In the genomic region with DNA sequence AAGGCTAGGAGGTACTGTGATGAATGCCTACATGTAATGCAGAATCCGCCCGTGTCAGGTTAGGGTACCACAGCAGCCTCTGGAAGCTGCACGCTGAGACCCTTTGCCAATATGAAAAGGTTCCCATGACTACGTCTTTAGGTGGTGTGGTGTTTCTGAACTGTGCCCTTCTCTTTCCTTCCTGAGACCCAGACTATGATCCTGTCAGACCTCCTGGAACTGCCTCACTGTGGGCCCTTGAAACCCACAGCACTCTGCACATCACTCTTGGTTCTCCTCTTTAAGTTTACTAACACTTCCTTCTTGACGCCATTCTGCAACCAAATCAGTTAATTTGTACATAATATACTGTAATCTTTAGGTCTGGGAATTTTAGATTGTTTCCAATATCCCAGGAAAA, we compare ENCODE assay signal across 25 mouse cellular contexts. TPM values are rescaled to one million over a fixed set of nuclear protein-coding genes. Genes with fewer than 3 reads are reported as not detected.
"Had no signal": no experiment of that assay in that cellular context is flagged by ENCODE, and none has a peak within 500 bp of the region (broad histone marks: within the 10 kb centered on the region; RNA-seq: fewer than 3 reads in every experiment).

No protein-coding gene starts in this region.

- H3K9ac ChIP-seq: liver, embryonic 13.5 days; midbrain, embryonic 15.5 days; neural tube, embryonic 12.5 days; neural tube, embryonic 15.5 days had no signal

- H3K27me3 ChIP-seq: liver, embryonic 13.5 days; midbrain, embryonic 15.5 days; neural tube, embryonic 12.5 days; neural tube, embryonic 15.5 days had no signal

- H3K27ac ChIP-seq: kidney, postnatal 0 days; left cerebral cortex, adult 2 months; liver, embryonic 13.5 days; midbrain, embryonic 10.5 days; midbrain, embryonic 15.5 days; neural tube, embryonic 12.5 days; neural tube, embryonic 15.5 days; stomach, postnatal 0 days had no signal

- H3K4me1 ChIP-seq: liver, embryonic 13.5 days; midbrain, embryonic 15.5 days; neural tube, embryonic 12.5 days; neural tube, embryonic 15.5 days had no signal

- H3K4me2 ChIP-seq: liver, embryonic 13.5 days; midbrain, embryonic 15.5 days; neural tube, embryonic 12.5 days; neural tube, embryonic 15.5 days had no signal

- H3K36me3 ChIP-seq: midbrain, embryonic 15.5 days had no signal

- DNase-seq: kidney, adult 2 months; kidney, postnatal 36 days; layer of hippocampus, postnatal 36 days; liver, embryonic 13.5 days; lung, adult 2 months; lung, postnatal 14 days; lung, postnatal 4 days; right cerebral cortex, adult 18-20 months; right cerebral cortex, postnatal 14 days; right cerebral cortex, postnatal 4 days; thymus, adult 2 months; thymus, postnatal 14 days; thymus, postnatal 4 days had no signal

- ATAC-seq: midbrain, embryonic 15.5 days had no signal

- H3K9me3 ChIP-seq: liver, embryonic 13.5 days; midbrain, embryonic 10.5 days; midbrain, embryonic 15.5 days; neural tube, embryonic 15.5 days had no signal

- H3K4me3 ChIP-seq: left cerebral cortex, adult 2 months; liver, embryonic 13.5 days; midbrain, embryonic 10.5 days; midbrain, embryonic 15.5 days; neural tube, embryonic 12.5 days; neural tube, embryonic 15.5 days had no signal

RNA-seq across cellular contexts. Expression of a gene that starts 46.2 kb away (rescaled TPM):
- total RNA-seq: layer of hippocampus, postnatal 36 days; left cerebral cortex, adult 2 months; left cerebral cortex, postnatal 36 days; liver, adult 2 months had no signal
- polyA plus RNA-seq: kidney, embryonic 14.5 days; limb, embryonic 11.5 days; liver, adult 2 months; liver, embryonic 13.5 days; lung, adult 2 months; lung, embryonic 16.5 days; midbrain, embryonic 10.5 days; neural tube, embryonic 12.5 days; neural tube, embryonic 15.5 days had no signal
